Mouse (Mus musculus): ENCODE measurements around the gene Trio. TPM values are rescaled to one million over a fixed set of nuclear protein-coding genes. Genes with fewer than 3 reads are reported as not detected.

The Trio gene
- polyA plus RNA-seq, 1 experiment from 2014 or later, result 31.2 TPM

- Histone ChIP-seq H3K27me3 (ENCODE audit: control insufficient read depth, insufficient read depth, low read length) (no peaks in the 10 kb centered on the region), H3K4me3 (ENCODE audit: low read depth, low read length) (no peak overlapping the region), H3K9ac (ENCODE audit: low read length) (no peak overlapping the region), H3K4me1 (ENCODE audit: control insufficient read depth, insufficient read depth, low read length) (no peaks in the 10 kb centered on the region), H3K4me2 (ENCODE audit: low read depth) (no peak overlapping the region), H3K9me3 (ENCODE audit: control insufficient read depth, low read length) (no peaks in the 10 kb centered on the region), H3K36me3 (ENCODE audit: control insufficient read depth, insufficient read depth, low read length) (no peaks in the 10 kb centered on the region), H3K27ac (ENCODE audit: low read depth, low read length) (no peak overlapping the region)
- ATAC-seq (ENCODE audit: insufficient read depth, low FRiP score, low TSS enrichment) (no peak), DNase-seq (ENCODE audit: low spot score) (no peak)
- WGBS, result 55% methylated on average over 13 of the region's 13 CpGs
Measured at GRCm38 (mm10) chr15:28064081-28064732, 38.6 kb upstream of the Trio start.

- ATAC-seq (ENCODE audit: insufficient read depth, low FRiP score, low TSS enrichment) (no peak), DNase-seq (ENCODE audit: low spot score) (no peak)
- H3K4me2 ChIP-seq (ENCODE audit: low read depth), result no peak overlapping the region
- WGBS, result 89% methylated on average over 2 of the region's 2 CpGs
- no peaks in the 10 kb centered on the region for H3K9me3 ChIP-seq (ENCODE audit: control insufficient read depth, low read length)
- no peaks in the 10 kb centered on the region for H3K27me3 ChIP-seq (ENCODE audit: control insufficient read depth, insufficient read depth, low read length)
- no peaks in the 10 kb centered on the region for H3K4me1 ChIP-seq (ENCODE audit: control insufficient read depth, insufficient read depth, low read length)
- H3K27ac ChIP-seq (ENCODE audit: low read depth, low read length), result no peak overlapping the region
- no peak overlapping the region for H3K9ac ChIP-seq (ENCODE audit: low read length)
- H3K36me3 ChIP-seq (ENCODE audit: control insufficient read depth, insufficient read depth, low read length), result no peaks in the 10 kb centered on the region
- H3K4me3 ChIP-seq (ENCODE audit: low read depth, low read length), result no peak overlapping the region
Measured at GRCm38 (mm10) chr15:28063466-28063865, 37.8 kb upstream of the Trio start.

- Histone ChIP-seq H3K9ac (ENCODE audit: low read length) (no peak overlapping the region), H3K4me3 (ENCODE audit: low read depth, low read length) (no peak overlapping the region), H3K36me3 (ENCODE audit: control insufficient read depth, insufficient read depth, low read length) (no peaks in the 10 kb centered on the region), H3K4me2 (ENCODE audit: low read depth) (no peak overlapping the region), H3K27me3 (ENCODE audit: control insufficient read depth, insufficient read depth, low read length) (no peaks in the 10 kb centered on the region), H3K9me3 (ENCODE audit: control insufficient read depth, low read length) (no peaks in the 10 kb centered on the region), H3K4me1 (ENCODE audit: control insufficient read depth, insufficient read depth, low read length) (no peaks in the 10 kb centered on the region), H3K27ac (ENCODE audit: low read depth, low read length) (no peak overlapping the region)
- WGBS, result 96% methylated on average over 3 of the region's 3 CpGs
- DNase-seq (ENCODE audit: low spot score) (no peak), ATAC-seq (ENCODE audit: insufficient read depth, low FRiP score, low TSS enrichment) (no peak)
Measured at GRCm38 (mm10) chr15:28062016-28062415, 36.4 kb upstream of the Trio start.

- 80% methylated on average over 5 of the region's 5 CpGs for WGBS
- Histone ChIP-seq H3K36me3 (ENCODE audit: control insufficient read depth, insufficient read depth, low read length) (no peaks in the 10 kb centered on the region), H3K9ac (ENCODE audit: low read length) (no peak overlapping the region), H3K4me2 (ENCODE audit: low read depth) (no peak overlapping the region), H3K9me3 (ENCODE audit: control insufficient read depth, low read length) (no peaks in the 10 kb centered on the region), H3K27ac (ENCODE audit: low read depth, low read length) (no peak overlapping the region), H3K27me3 (ENCODE audit: control insufficient read depth, insufficient read depth, low read length) (no peaks in the 10 kb centered on the region), H3K4me1 (ENCODE audit: control insufficient read depth, insufficient read depth, low read length) (no peaks in the 10 kb centered on the region), H3K4me3 (ENCODE audit: low read depth, low read length) (no peak overlapping the region)
- no peak for DNase-seq (ENCODE audit: low spot score)
- ATAC-seq (ENCODE audit: insufficient read depth, low FRiP score, low TSS enrichment), result no peak
Measured at GRCm38 (mm10) chr15:28060977-28061376, 35.3 kb upstream of the Trio start.

- 48% methylated on average over 6 of the region's 6 CpGs for whole genome bisulfite sequencing
- Histone ChIP-seq H3K36me3 (ENCODE audit: control insufficient read depth, insufficient read depth, low read length) (no peaks in the 10 kb centered on the region), H3K27me3 (ENCODE audit: control insufficient read depth, insufficient read depth, low read length) (no peaks in the 10 kb centered on the region), H3K4me3 (ENCODE audit: low read depth, low read length) (no peak overlapping the region), H3K4me2 (ENCODE audit: low read depth) (no peak overlapping the region), H3K9me3 (ENCODE audit: control insufficient read depth, low read length) (no peaks in the 10 kb centered on the region), H3K27ac (ENCODE audit: low read depth, low read length) (no peak overlapping the region), H3K9ac (ENCODE audit: low read length) (no peak overlapping the region), H3K4me1 (ENCODE audit: control insufficient read depth, insufficient read depth, low read length) (no peaks in the 10 kb centered on the region)
- ATAC-seq (ENCODE audit: insufficient read depth, low FRiP score, low TSS enrichment) (peak; percentile 61), DNase-seq (ENCODE audit: low spot score) (peak; percentile 52)
Measured at GRCm38 (mm10) chr15:28060423-28060822, 34.8 kb upstream of the Trio start.

- 73% methylated on average over 5 of the region's 5 CpGs for WGBS
- DNase-seq (ENCODE audit: low spot score) (no peak), ATAC-seq (ENCODE audit: insufficient read depth, low FRiP score, low TSS enrichment) (no peak)
Measured at GRCm38 (mm10) chr15:28057545-28057944, 31.9 kb upstream of the Trio start.

GRCm38 (mm10) chr15:28054731-28055130 is 29.1 kb upstream of the Trio start:
- no peak overlapping the region for H3K27ac ChIP-seq (ENCODE audit: low read depth, low read length)
- no peak overlapping the region for H3K9ac ChIP-seq (ENCODE audit: low read length)
- no peak overlapping the region for H3K4me2 ChIP-seq (ENCODE audit: low read depth)
- H3K4me1 ChIP-seq (ENCODE audit: control insufficient read depth, insufficient read depth, low read length), result 0 out of 2 replicates have a peak, but pooled peaks cover 4% of the 10 kb centered on the region
- no peaks in the 10 kb centered on the region for H3K36me3 ChIP-seq (ENCODE audit: control insufficient read depth, insufficient read depth, low read length)
- no peak overlapping the region for H3K4me3 ChIP-seq (ENCODE audit: low read depth, low read length)
- ATAC-seq (ENCODE audit: insufficient read depth, low FRiP score, low TSS enrichment) (no peak), DNase-seq (ENCODE audit: low spot score) (no peak)
- H3K27me3 ChIP-seq (ENCODE audit: control insufficient read depth, insufficient read depth, low read length), result no peaks in the 10 kb centered on the region
- H3K9me3 ChIP-seq (ENCODE audit: control insufficient read depth, low read length), result no peaks in the 10 kb centered on the region
- 90% methylated on average over 1 of the region's 1 CpGs for WGBS

More at GRCm38 (mm10) chr15:28057545-28057944, 31.9 kb upstream of the Trio start:
- Histone ChIP-seq H3K4me1 (ENCODE audit: control insufficient read depth, insufficient read depth, low read length) (no peaks in the 10 kb centered on the region), H3K4me3 (ENCODE audit: low read depth, low read length) (no peak overlapping the region), H3K27ac (ENCODE audit: low read depth, low read length) (no peak overlapping the region), H3K36me3 (ENCODE audit: control insufficient read depth, insufficient read depth, low read length) (no peaks in the 10 kb centered on the region), H3K27me3 (ENCODE audit: control insufficient read depth, insufficient read depth, low read length) (no peaks in the 10 kb centered on the region), H3K4me2 (ENCODE audit: low read depth) (no peak overlapping the region), H3K9ac (ENCODE audit: low read length) (no peak overlapping the region), H3K9me3 (ENCODE audit: control insufficient read depth, low read length) (no peaks in the 10 kb centered on the region)

GRCm38 (mm10) chr15:28054111-28054510 is 28.5 kb upstream of the Trio start:
- no peak overlapping the region for H3K4me3 ChIP-seq (ENCODE audit: low read depth, low read length)
- H3K4me1 ChIP-seq (ENCODE audit: control insufficient read depth, insufficient read depth, low read length), result 0 out of 2 replicates have a peak, but pooled peaks cover 4% of the 10 kb centered on the region
- ATAC-seq (ENCODE audit: insufficient read depth, low FRiP score, low TSS enrichment) (no peak), DNase-seq (ENCODE audit: low spot score) (no peak)
- H3K36me3 ChIP-seq (ENCODE audit: control insufficient read depth, insufficient read depth, low read length), result no peaks in the 10 kb centered on the region
- H3K27ac ChIP-seq (ENCODE audit: low read depth, low read length), result no peak overlapping the region
- 33% methylated on average over 1 of the region's 1 CpGs for WGBS
- H3K9me3 ChIP-seq (ENCODE audit: control insufficient read depth, low read length), result no peaks in the 10 kb centered on the region
- H3K27me3 ChIP-seq (ENCODE audit: control insufficient read depth, insufficient read depth, low read length), result no peaks in the 10 kb centered on the region
- no peak overlapping the region for H3K9ac ChIP-seq (ENCODE audit: low read length)
- no peak overlapping the region for H3K4me2 ChIP-seq (ENCODE audit: low read depth)

- Histone ChIP-seq H3K27me3 (ENCODE audit: control insufficient read depth, insufficient read depth, low read length) (no peaks in the 10 kb centered on the region), H3K4me2 (ENCODE audit: low read depth) (no peak overlapping the region), H3K9ac (ENCODE audit: low read length) (no peak overlapping the region), H3K4me1 (ENCODE audit: control insufficient read depth, insufficient read depth, low read length) (0 out of 2 replicates have a peak, but pooled peaks cover 4% of the 10 kb centered on the region), H3K27ac (ENCODE audit: low read depth, low read length) (no peak overlapping the region), H3K4me3 (ENCODE audit: low read depth, low read length) (no peak overlapping the region), H3K9me3 (ENCODE audit: control insufficient read depth, low read length) (no peaks in the 10 kb centered on the region), H3K36me3 (ENCODE audit: control insufficient read depth, insufficient read depth, low read length) (no peaks in the 10 kb centered on the region)
- DNase-seq (ENCODE audit: low spot score) (no peak), ATAC-seq (ENCODE audit: insufficient read depth, low FRiP score, low TSS enrichment) (no peak)
- 49% methylated on average over 6 of the region's 6 CpGs for WGBS
Measured at GRCm38 (mm10) chr15:28053226-28053625, 27.6 kb upstream of the Trio start.
